Mouse (Mus musculus) gastrocnemius, postnatal 36 days (tissue): ENCODE measurements around the gene Stil. TPM values are rescaled to one million over a fixed set of nuclear protein-coding genes. Genes with fewer than 3 reads are reported as not detected.
"Not testable (repeated sequence)": the region's sequence is repeated elsewhere in the genome, so short reads cannot be mapped to it uniquely, and the experiment has no call there.

Source experiments
- DNase-seq, 2 experiments: peaks; one replicate each; pipeline ENCODE4 v3.0.0; 2022
- intact Hi-C: fragments of 180-260 bp; cut with DNase I; formaldehyde crosslinking; loops from one replicate; pipeline ENCODE4 v1.15.1; 2025
- long read RNA-seq, 2 experiments: library from polyadenylated mRNA; stranded (forward); transcript quantifications; one replicate each; pipeline ENCODE4 v2.0.0; 2021
- total RNA-seq, 2 experiments: library from RNA; stranded (reverse); gene quantifications; 2 replicates each; pipeline ENCODE4 v1.2.3; 2021

Gene Stil
- under 1 TPM; 0.10 to 0.23 TPM for total RNA-seq
- long read RNA-seq, experiment 1: 0 reads
- long read RNA-seq, experiment 2: 0 reads

- DNase-seq: peak; percentile 89 to 93
- intact Hi-C loops: loop anchor here (5.0 kb wide), 1 partner anchor 87 kb away; the partner anchor contains the start of gene Pdzk1ip1
Measured at GRCm38 (mm10) chr4:114999773-115000428, at the start of gene Stil. TSS of gene Stil (plus strand) at chr4:115000159.

GRCm38 (mm10) chr4:114953172-114953571, 46.8 kb upstream of the Stil start:
- DNase-seq: no peak
- intact Hi-C loops: no loop called here

- no peak for DNase-seq
- intact Hi-C loops: no loop called here
Measured at GRCm38 (mm10) chr4:114957403-114957802, 42.6 kb upstream of the Stil start.

GRCm38 (mm10) chr4:114958231-114958630, 41.7 kb upstream of the Stil start:
- DNase-seq: no peak
- intact Hi-C loops: no loop called here

GRCm38 (mm10) chr4:114958786-114959185, 41.2 kb upstream of the Stil start:
- no peak for DNase-seq
- intact Hi-C loops: no loop called here

- DNase-seq: no peak
- intact Hi-C loops: no loop called here
Measured at GRCm38 (mm10) chr4:114959533-114959932, 40.4 kb upstream of the Stil start.

GRCm38 (mm10) chr4:114960881-114961280, 39.1 kb upstream of the Stil start:
- DNase-seq, intact Hi-C loops: not testable (repeated sequence)

- intact Hi-C loops: no loop called here
- no peak for DNase-seq
Measured at GRCm38 (mm10) chr4:114970736-114971135, 29.2 kb upstream of the Stil start.

GRCm38 (mm10) chr4:114973229-114973740, 26.7 kb upstream of the Stil start:
- intact Hi-C loops: no loop called here
- DNase-seq: no peak

- DNase-seq: no peak
- intact Hi-C loops: no loop called here
Measured at GRCm38 (mm10) chr4:114982619-114983018, 17.3 kb upstream of the Stil start.

- intact Hi-C loops: no loop called here
- DNase-seq: no peak
Measured at GRCm38 (mm10) chr4:114983020-114983419, 16.9 kb upstream of the Stil start.

GRCm38 (mm10) chr4:114986211-114986590, 13.8 kb upstream of the Stil start:
- intact Hi-C loops: no loop called here
- no peak for DNase-seq

- intact Hi-C loops: no loop called here
- peak; percentile 74 to 81 for DNase-seq
Measured at GRCm38 (mm10) chr4:114986591-114987432, 13.1 kb upstream of the Stil start, which contains the start of gene Cmpk1. TSS of gene Cmpk1 (minus strand) at chr4:114987241.

GRCm38 (mm10) chr4:114994218-114994617, 5.7 kb upstream of the Stil start:
- intact Hi-C loops: no loop called here

GRCm38 (mm10) chr4:114997051-114997450, 2.9 kb upstream of the Stil start:
- peak in 1 of 2 experiments; percentile 18 for DNase-seq

More at GRCm38 (mm10) chr4:114994218-114994617, 5.7 kb upstream of the Stil start:
- no peak for DNase-seq

GRCm38 (mm10) chr4:114999445-114999772, 550 bp upstream of the Stil start:
- intact Hi-C loops: loop anchor here (5.0 kb wide), 1 partner anchor 88 kb away; the partner anchor contains the start of gene Pdzk1ip1
- DNase-seq: peak in 1 of 2 experiments; percentile 4

More at GRCm38 (mm10) chr4:114997051-114997450, 2.9 kb upstream of the Stil start:
- intact Hi-C loops: loop anchor here (5.0 kb wide), 1 partner anchor 90 kb away; the partner anchor contains the start of gene Pdzk1ip1

GRCm38 (mm10) chr4:115000429-115000795, 453 bp downstream of the Stil start:
- no peak for DNase-seq
- intact Hi-C loops: no loop called here

GRCm38 (mm10) chr4:115014276-115014675, 14.3 kb downstream of the Stil start:
- DNase-seq: no peak
- intact Hi-C loops: no loop called here

GRCm38 (mm10) chr4:115019997-115020396, 20.0 kb downstream of the Stil start:
- no peak for DNase-seq
- intact Hi-C loops: no loop called here

GRCm38 (mm10) chr4:115035043-115035442, 35.1 kb downstream of the Stil start:
- intact Hi-C loops: no loop called here
- peak in 1 of 2 experiments; percentile 12 for DNase-seq

GRCm38 (mm10) chr4:115038242-115038641, 38.3 kb downstream of the Stil start:
- intact Hi-C loops: no loop called here
- DNase-seq: no peak
